ENCODE assay signal across 16 mouse cellular contexts in genomic region chr13:60417015-60417414, GRCm38 (mm10).
DNase-seq lines count a peak whose midpoint lies in the region; ATAC-seq lines count a peak whose summit lies in the region.
"Had no signal": no experiment of that assay in that cellular context is flagged by ENCODE, and none has a peak within 500 bp of the region (broad histone marks: within the 10 kb centered on the region; RNA-seq: fewer than 3 reads in every experiment).

No protein-coding gene starts in this region.

- H3K36me3 ChIP-seq in forebrain, embryonic 11.5 days (ENCODE audit: control insufficient read depth, insufficient read depth, low read length) = no peaks in the 10 kb centered on the region
- no peaks in the 10 kb centered on the region for H3K36me3 ChIP-seq in forebrain, embryonic 12.5 days (replicated peaks)
- H3K36me3 ChIP-seq in intestine, embryonic 16.5 days (ENCODE audit: control insufficient read depth, insufficient read depth, low read length) = no peaks in the 10 kb centered on the region
- no peaks in the 10 kb centered on the region for H3K36me3 ChIP-seq in intestine, embryonic 15.5 days
- H3K36me3 ChIP-seq in heart, embryonic 16.5 days (ENCODE audit: control insufficient read depth, insufficient read depth) = no peaks in the 10 kb centered on the region
- no peaks in the 10 kb centered on the region for H3K36me3 ChIP-seq in stomach, embryonic 15.5 days
- no peaks in the 10 kb centered on the region for H3K36me3 ChIP-seq in neural tube, embryonic 15.5 days
- H3K36me3 ChIP-seq: hindbrain, embryonic 13.5 days; lung, embryonic 15.5 days had no signal

- no peak overlapping the region for H3K4me3 ChIP-seq in forebrain, embryonic 11.5 days (ENCODE audit: low read depth, low read length)
- no peak overlapping the region for H3K4me3 ChIP-seq in forebrain, embryonic 12.5 days (replicated peaks)
- no peak overlapping the region for H3K4me3 ChIP-seq in intestine, embryonic 16.5 days (ENCODE audit: low read length)
- no peak overlapping the region for H3K4me3 ChIP-seq in intestine, embryonic 15.5 days (replicated peaks)
- no peak overlapping the region for H3K4me3 ChIP-seq in heart, embryonic 16.5 days (ENCODE audit: low read length)
- H3K4me3 ChIP-seq in stomach, embryonic 15.5 days (replicated peaks) = no peak overlapping the region
- no peak overlapping the region for H3K4me3 ChIP-seq in neural tube, embryonic 15.5 days (replicated peaks)
- H3K4me3 ChIP-seq: erythroblast, embryonic 14.5 days; hindbrain, embryonic 13.5 days; lung, embryonic 15.5 days; megakaryocyte, embryonic 14.5 days had no signal

- no peak for ATAC-seq in forebrain, embryonic 11.5 days (replicated peaks; ENCODE audit: low FRiP score)
- ATAC-seq in forebrain, embryonic 12.5 days (ENCODE audit: low FRiP score) = no peak
- ATAC-seq in intestine, embryonic 16.5 days = no peak
- ATAC-seq in intestine, embryonic 15.5 days = no peak
- no peak for ATAC-seq in heart, embryonic 16.5 days (replicated peaks; ENCODE audit: extremely low read depth, insufficient read depth, low FRiP score)
- ATAC-seq in stomach, embryonic 15.5 days (ENCODE audit: insufficient read depth, low FRiP score, low read depth) = no peak
- ATAC-seq in neural tube, embryonic 15.5 days (ENCODE audit: low FRiP score) = no peak

- peak; percentile 25 for DNase-seq in forebrain, embryonic 11.5 days (ENCODE audit: low spot score)
- no peak for DNase-seq in layer of hippocampus, postnatal 14 days (ENCODE audit: low spot score in 2 of 2)
- DNase-seq: cerebellum, postnatal 25 days; layer of hippocampus, adult 9-11 months; left cerebral cortex, postnatal 4 days; right cerebral cortex, postnatal 25 days had no signal

- H3K4me1 ChIP-seq in forebrain, embryonic 11.5 days (replicated peaks; ENCODE audit: control insufficient read depth, insufficient read depth, low read length) = no peaks in the 10 kb centered on the region; the same call in 1 of the 2 replicates
- H3K4me1 ChIP-seq in forebrain, embryonic 12.5 days = peaks cover 4% of the 10 kb centered on the region
- 0 out of 2 replicates have a peak, but pooled peaks cover 5% of the 10 kb centered on the region for H3K4me1 ChIP-seq in intestine, embryonic 16.5 days (ENCODE audit: control insufficient read depth, insufficient read depth, low read length)
- H3K4me1 ChIP-seq in intestine, embryonic 15.5 days (replicated peaks) = no peaks in the 10 kb centered on the region
- H3K4me1 ChIP-seq in heart, embryonic 16.5 days (ENCODE audit: control insufficient read depth, insufficient read depth, low read length) = peaks cover 13% of the 10 kb centered on the region
- peaks cover 8% of the 10 kb centered on the region; the same call in 1 of the 2 replicates for H3K4me1 ChIP-seq in stomach, embryonic 15.5 days
- H3K4me1 ChIP-seq in neural tube, embryonic 15.5 days = no peaks in the 10 kb centered on the region
- H3K4me1 ChIP-seq: megakaryocyte, embryonic 14.5 days had no signal

- H3K27me3 ChIP-seq in forebrain, embryonic 11.5 days (ENCODE audit: control insufficient read depth, insufficient read depth, low read length) = no peaks in the 10 kb centered on the region
- no peaks in the 10 kb centered on the region for H3K27me3 ChIP-seq in forebrain, embryonic 12.5 days
- no peaks in the 10 kb centered on the region for H3K27me3 ChIP-seq in intestine, embryonic 16.5 days (replicated peaks; ENCODE audit: control insufficient read depth, insufficient read depth, low read length)
- H3K27me3 ChIP-seq in intestine, embryonic 15.5 days (replicated peaks) = no peaks in the 10 kb centered on the region
- H3K27me3 ChIP-seq in heart, embryonic 16.5 days (ENCODE audit: control insufficient read depth, insufficient read depth, low read length) = no peaks in the 10 kb centered on the region
- H3K27me3 ChIP-seq in stomach, embryonic 15.5 days (replicated peaks) = no peaks in the 10 kb centered on the region
- H3K27me3 ChIP-seq in neural tube, embryonic 15.5 days (replicated peaks) = no peaks in the 10 kb centered on the region
- H3K27me3 ChIP-seq: hindbrain, embryonic 13.5 days; lung, embryonic 15.5 days; megakaryocyte, embryonic 14.5 days had no signal

- H3K4me2 ChIP-seq in forebrain, embryonic 11.5 days (ENCODE audit: low read depth, low read length, severe bottlenecking) = no peak overlapping the region
- H3K4me2 ChIP-seq in forebrain, embryonic 12.5 days = no peak overlapping the region
- H3K4me2 ChIP-seq in intestine, embryonic 16.5 days (ENCODE audit: low read depth, low read length) = no peak overlapping the region
- H3K4me2 ChIP-seq in intestine, embryonic 15.5 days (replicated peaks) = no peak overlapping the region
- H3K4me2 ChIP-seq in heart, embryonic 16.5 days (ENCODE audit: low read depth, low read length) = no peak overlapping the region
- H3K4me2 ChIP-seq in stomach, embryonic 15.5 days = no peak overlapping the region
- H3K4me2 ChIP-seq in neural tube, embryonic 15.5 days = no peak overlapping the region
- H3K4me2 ChIP-seq: hindbrain, embryonic 13.5 days; lung, embryonic 15.5 days had no signal

- no peak overlapping the region for H3K27ac ChIP-seq in forebrain, embryonic 11.5 days (ENCODE audit: low read depth, low read length)
- H3K27ac ChIP-seq in forebrain, embryonic 12.5 days = no peak overlapping the region
- H3K27ac ChIP-seq in intestine, embryonic 16.5 days (ENCODE audit: low read length) = peak overlapping the region; percentile 60; the same call in 1 of the 2 replicates
- H3K27ac ChIP-seq in intestine, embryonic 15.5 days = no peak overlapping the region
- peak overlapping the region; percentile 41 for H3K27ac ChIP-seq in heart, embryonic 16.5 days (ENCODE audit: low read length)
- H3K27ac ChIP-seq in stomach, embryonic 15.5 days = peak overlapping the region; percentile 80
- H3K27ac ChIP-seq in neural tube, embryonic 15.5 days (replicated peaks) = no peak overlapping the region
- H3K27ac ChIP-seq: hindbrain, embryonic 13.5 days; lung, embryonic 15.5 days had no signal

- WGBS in forebrain, embryonic 11.5 days = 84% methylated on average over 8 of the region's 8 CpGs
- 92% methylated on average over 8 of the region's 8 CpGs for WGBS in forebrain, embryonic 12.5 days
- 79% methylated on average over 8 of the region's 8 CpGs for WGBS in intestine, embryonic 16.5 days
- 87% methylated on average over 8 of the region's 8 CpGs for WGBS in intestine, embryonic 15.5 days
- 81% methylated on average over 8 of the region's 8 CpGs for WGBS in heart, embryonic 16.5 days
- 73% methylated on average over 8 of the region's 8 CpGs for WGBS in stomach, embryonic 15.5 days
- 91% methylated on average over 8 of the region's 8 CpGs for WGBS in neural tube, embryonic 15.5 days

- H3K9ac ChIP-seq in forebrain, embryonic 11.5 days (ENCODE audit: low read length) = no peak overlapping the region
- H3K9ac ChIP-seq in forebrain, embryonic 12.5 days = no peak overlapping the region
- no peak overlapping the region for H3K9ac ChIP-seq in intestine, embryonic 16.5 days (ENCODE audit: low read depth, low read length)
- no peak overlapping the region for H3K9ac ChIP-seq in intestine, embryonic 15.5 days
- H3K9ac ChIP-seq in heart, embryonic 16.5 days (ENCODE audit: low read length) = no peak overlapping the region
- no peak overlapping the region for H3K9ac ChIP-seq in stomach, embryonic 15.5 days
- no peak overlapping the region for H3K9ac ChIP-seq in neural tube, embryonic 15.5 days (replicated peaks)
- H3K9ac ChIP-seq: hindbrain, embryonic 13.5 days; lung, embryonic 15.5 days had no signal

- no peaks in the 10 kb centered on the region for H3K9me3 ChIP-seq in forebrain, embryonic 11.5 days (ENCODE audit: control insufficient read depth, low read length)
- no peaks in the 10 kb centered on the region for H3K9me3 ChIP-seq in forebrain, embryonic 12.5 days
- no peaks in the 10 kb centered on the region for H3K9me3 ChIP-seq in intestine, embryonic 16.5 days (ENCODE audit: control insufficient read depth, low read length)
- no peaks in the 10 kb centered on the region for H3K9me3 ChIP-seq in intestine, embryonic 15.5 days
- H3K9me3 ChIP-seq in heart, embryonic 16.5 days (replicated peaks; ENCODE audit: control insufficient read depth, low read length) = no peaks in the 10 kb centered on the region
- no peaks in the 10 kb centered on the region for H3K9me3 ChIP-seq in stomach, embryonic 15.5 days
- H3K9me3 ChIP-seq in neural tube, embryonic 15.5 days (replicated peaks) = no peaks in the 10 kb centered on the region
- H3K9me3 ChIP-seq: hindbrain, embryonic 13.5 days; lung, embryonic 15.5 days had no signal

Comparison
In these comparisons a context has a peak if more than half of its experiments do, and no peak if none do; other contexts are left out.
1. H3K27ac ChIP-seq: peak in intestine, embryonic 16.5 days (single experiment), heart, embryonic 16.5 days (single experiment) and stomach, embryonic 15.5 days (single experiment); none in forebrain, embryonic 11.5 days (single experiment), forebrain, embryonic 12.5 days (single experiment), intestine, embryonic 15.5 days (single experiment) and neural tube, embryonic 15.5 days (single experiment).